Mouse (Mus musculus) bone marrow macrophage, adult 2 months (primary cell): ENCODE results near the gene Rab25. TPM values are rescaled to one million over a fixed set of nuclear protein-coding genes. Genes with fewer than 3 reads are reported as not detected.

Experiments used
- H3K27ac ChIP-seq: 2 replicates; pipeline ENCODE4 v1.5.1; 2012; ENCODE audit warnings: low read depth, low read length; ENCODE audit not compliant: insufficient read depth
- H3K4me1 ChIP-seq: 2 replicates; pipeline ENCODE4 v1.6.1; 2012; ENCODE audit warnings: low read length; ENCODE audit not compliant: control insufficient read depth, insufficient read depth
- H3K4me3 ChIP-seq: 2 replicates; pipeline ENCODE4 v1.5.1; 2012; ENCODE audit warnings: mild to moderate bottlenecking, low read length, moderate library complexity; ENCODE audit not compliant: insufficient read depth
- CTCF ChIP-seq: IDR thresholded peaks from 2 replicates; pipeline ENCODE4 v1.5.1; 2012; ENCODE audit warnings: low read depth, mild to moderate bottlenecking, low read length, moderate library complexity
- POLR2A ChIP-seq: IDR thresholded peaks from 2 replicates; pipeline ENCODE4 v1.6.1; 2012; ENCODE audit warnings: mild to moderate bottlenecking, low read depth, low read length, borderline replicate concordance
- polyA plus RNA-seq: library from polyadenylated mRNA; stranded (reverse); fragments of >200 nt; gene quantifications from 2 replicates; pipeline ENCODE4 v1.2.4, GENCODE M21; 2012; ENCODE audit not compliant: missing spikeins, insufficient read depth, insufficient read length

Gene Rab25
- polyA plus RNA-seq, 1 experiment = not detected

- Histone ChIP-seq H3K27ac (no peak overlapping the region), H3K4me3 (no peak overlapping the region), H3K4me1 (peaks cover 14% of the 10 kb centered on the region)
- TF ChIP-seq POLR2A = no peak
- no peak for TF ChIP-seq CTCF
Observed at GRCm38 (mm10) chr3:88567892-88568291, 19.8 kb upstream of the Rab25 start.

- Histone ChIP-seq H3K4me3 (no peak overlapping the region), H3K27ac (no peak overlapping the region), H3K4me1 (peaks cover 14% of the 10 kb centered on the region)
- TF ChIP-seq CTCF (no peak), POLR2A (no peak)
Observed at GRCm38 (mm10) chr3:88566536-88567061, 18.5 kb upstream of the Rab25 start.

GRCm38 (mm10) chr3:88566116-88566515 is 18.0 kb upstream of the Rab25 start:
- Histone ChIP-seq H3K4me3 (no peak overlapping the region), H3K27ac (no peak overlapping the region), H3K4me1 (peaks cover 14% of the 10 kb centered on the region)
- TF ChIP-seq CTCF (no peak), POLR2A (no peak)

- H3K4me3 ChIP-seq = no peak overlapping the region
- TF ChIP-seq CTCF = no peak
- no peak for TF ChIP-seq POLR2A
- peaks cover 10% of the 10 kb centered on the region for H3K4me1 ChIP-seq
- no peak overlapping the region for H3K27ac ChIP-seq
Observed at GRCm38 (mm10) chr3:88563966-88564365, 15.9 kb upstream of the Rab25 start.

DNA sequence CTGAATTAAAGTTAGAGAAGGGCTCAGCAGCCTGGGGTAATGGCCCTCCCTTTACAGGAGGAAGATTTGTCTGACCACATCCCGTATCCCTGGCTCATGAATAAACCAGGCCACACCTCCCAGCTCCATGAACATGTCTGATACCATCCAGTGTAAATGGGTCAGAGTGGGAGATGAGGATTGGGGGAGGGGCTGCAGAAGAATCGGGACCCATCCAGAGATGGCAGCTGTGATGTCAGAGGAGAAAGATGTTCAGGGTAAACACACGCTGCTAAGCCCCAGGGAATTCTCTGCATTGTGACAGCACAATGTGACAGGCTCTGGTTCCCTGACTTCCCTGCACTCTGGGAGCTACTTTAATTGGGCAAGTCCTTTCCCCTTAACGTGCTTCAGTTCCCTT is 15.3 kb upstream of the Rab25 start:
- Histone ChIP-seq H3K4me3 (no peak overlapping the region), H3K4me1 (peaks cover 4% of the 10 kb centered on the region), H3K27ac (no peak overlapping the region)
- TF ChIP-seq CTCF (no peak), POLR2A (no peak)

- no peak overlapping the region for H3K27ac ChIP-seq
- no peaks in the 10 kb centered on the region for H3K4me1 ChIP-seq
Observed at GRCm38 (mm10) chr3:88561989-88562388, 13.9 kb upstream of the Rab25 start.

GRCm38 (mm10) chr3:88559596-88559995 is 11.5 kb upstream of the Rab25 start:
- Histone ChIP-seq H3K4me1 (0 out of 2 replicates have a peak, but pooled peaks cover 4% of the 10 kb centered on the region), H3K27ac (no peak overlapping the region), H3K4me3 (no peak overlapping the region)
- TF ChIP-seq POLR2A (no peak), CTCF (no peak)

More at GRCm38 (mm10) chr3:88561989-88562388, 13.9 kb upstream of the Rab25 start:
- no peak overlapping the region for H3K4me3 ChIP-seq
- TF ChIP-seq CTCF (no peak), POLR2A (no peak)

DNA sequence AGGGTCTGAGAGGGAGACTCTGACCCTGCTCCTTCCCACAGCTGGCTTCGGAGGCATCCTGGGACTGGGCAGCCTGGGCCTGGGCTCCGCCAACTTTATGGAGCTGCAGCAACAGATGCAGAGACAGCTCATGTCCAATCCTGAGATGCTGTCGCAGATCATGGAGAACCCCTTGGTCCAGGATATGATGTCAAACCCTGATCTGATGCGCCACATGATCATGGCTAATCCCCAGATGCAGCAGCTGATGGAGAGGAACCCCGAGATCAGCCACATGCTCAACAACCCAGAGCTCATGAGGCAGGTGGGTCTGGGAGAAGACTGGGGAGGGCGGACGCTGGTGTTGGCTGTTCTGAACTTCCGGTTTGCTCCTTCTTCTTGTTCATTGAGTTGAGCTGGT is 8.5 kb upstream of the Rab25 start:
- peaks cover 4% of the 10 kb centered on the region; the same call in 1 of the 2 replicates for H3K4me1 ChIP-seq
- TF ChIP-seq CTCF = no peak
- no peak for TF ChIP-seq POLR2A
- no peak overlapping the region for H3K27ac ChIP-seq
- H3K4me3 ChIP-seq = no peak overlapping the region

- TF ChIP-seq POLR2A (no peak), CTCF (no peak)
- Histone ChIP-seq H3K4me1 (peaks cover 11% of the 10 kb centered on the region), H3K4me3 (no peak overlapping the region), H3K27ac (no peak overlapping the region)
Observed at GRCm38 (mm10) chr3:88555731-88556130, 7.6 kb upstream of the Rab25 start.

GRCm38 (mm10) chr3:88555069-88555605 is 7.0 kb upstream of the Rab25 start:
- H3K27ac ChIP-seq = no peak overlapping the region
- H3K4me3 ChIP-seq = no peak overlapping the region
- peaks cover 14% of the 10 kb centered on the region for H3K4me1 ChIP-seq
- TF ChIP-seq CTCF (no peak), POLR2A (no peak)
